13 mouse cellular contexts compared by ENCODE assay signal in genomic region chr6:16359464-16359863, GRCm38 (mm10).
DNase-seq lines count a peak whose midpoint lies in the region; ATAC-seq and TF ChIP-seq lines count a peak whose summit lies in the region.
"Had no signal": no experiment of that assay in that cellular context is flagged by ENCODE, and none has a peak within 500 bp of the region (broad histone marks: within the 10 kb centered on the region; RNA-seq: fewer than 3 reads in every experiment).

No protein-coding gene starts in this region.

- H3K9me3 ChIP-seq in heart, embryonic 15.5 days (replicated peaks), result no peaks in the 10 kb centered on the region
- H3K9me3 ChIP-seq in embryonic facial prominence, embryonic 10.5 days, result no peaks in the 10 kb centered on the region
- H3K9me3 ChIP-seq in hindbrain, embryonic 15.5 days, result no peaks in the 10 kb centered on the region
- no peaks in the 10 kb centered on the region for H3K9me3 ChIP-seq in midbrain, embryonic 12.5 days

- H3K27ac ChIP-seq in heart, embryonic 15.5 days, result no peak overlapping the region
- H3K27ac ChIP-seq in embryonic facial prominence, embryonic 10.5 days (replicated peaks), result peak overlapping the region; percentile 67; the same call in 1 of the 2 replicates
- H3K27ac ChIP-seq in hindbrain, embryonic 15.5 days (replicated peaks), result no peak overlapping the region
- H3K27ac ChIP-seq in midbrain, embryonic 12.5 days (replicated peaks), result no peak overlapping the region
- H3K27ac ChIP-seq in layer of hippocampus, adult 2 months, result no peak overlapping the region

- H3K4me2 ChIP-seq in heart, embryonic 15.5 days, result peak overlapping the region; percentile 44
- peak overlapping the region; percentile 50 for H3K4me2 ChIP-seq in hindbrain, embryonic 15.5 days
- peak overlapping the region; percentile 46 for H3K4me2 ChIP-seq in midbrain, embryonic 12.5 days (replicated peaks)

- H3K36me3 ChIP-seq in heart, embryonic 15.5 days, result no peaks in the 10 kb centered on the region
- H3K36me3 ChIP-seq in embryonic facial prominence, embryonic 10.5 days (replicated peaks), result no peaks in the 10 kb centered on the region
- H3K36me3 ChIP-seq in hindbrain, embryonic 15.5 days, result no peaks in the 10 kb centered on the region
- H3K36me3 ChIP-seq in midbrain, embryonic 12.5 days, result no peaks in the 10 kb centered on the region

- 56% methylated on average over 7 of the region's 7 CpGs for WGBS in heart, embryonic 15.5 days
- 61% methylated on average over 7 of the region's 7 CpGs for WGBS in embryonic facial prominence, embryonic 10.5 days
- WGBS in hindbrain, embryonic 15.5 days, result 64% methylated on average over 7 of the region's 7 CpGs
- WGBS in midbrain, embryonic 12.5 days, result 52% methylated on average over 7 of the region's 7 CpGs

- ATAC-seq in heart, embryonic 15.5 days (replicated peaks; ENCODE audit: insufficient number of reproducible peaks, insufficient read depth, low FRiP score, low read depth), result no peak
- ATAC-seq in hindbrain, embryonic 15.5 days (ENCODE audit: low FRiP score, low read depth), result no peak; the same call in 1 of the 2 replicates
- ATAC-seq in midbrain, embryonic 12.5 days (ENCODE audit: low FRiP score, low read depth), result peak; percentile 60; the same call in 1 of the 2 replicates

- peak overlapping the region; percentile 37 for H3K4me3 ChIP-seq in heart, embryonic 15.5 days
- peak overlapping the region; percentile 50 for H3K4me3 ChIP-seq in embryonic facial prominence, embryonic 10.5 days
- peak overlapping the region; percentile 28 for H3K4me3 ChIP-seq in hindbrain, embryonic 15.5 days
- peak overlapping the region; percentile 32 for H3K4me3 ChIP-seq in midbrain, embryonic 12.5 days
- no peak overlapping the region for H3K4me3 ChIP-seq in layer of hippocampus, adult 2 months
- H3K4me3 ChIP-seq: erythroblast, embryonic 14.5 days; myocyte had no signal

- H3K9ac ChIP-seq in heart, embryonic 15.5 days, result no peak overlapping the region
- H3K9ac ChIP-seq in hindbrain, embryonic 15.5 days, result no peak overlapping the region
- H3K9ac ChIP-seq in midbrain, embryonic 12.5 days (replicated peaks), result no peak overlapping the region

- no peak for TF ChIP-seq CTCF in layer of hippocampus, adult 2 months (conservative IDR thresholded peaks at IDR 0.05)

- intact Hi-C loops in heart, postnatal 10 days (cut with DNase I), result no loop called here

- no peak for DNase-seq in heart, postnatal 10 days
- no peak for DNase-seq in embryonic facial prominence, embryonic 10.5 days (ENCODE audit: low spot score)
- DNase-seq in layer of hippocampus, adult 2 months (ENCODE audit: low spot score in 2 of 2), result no peak
- no peak for DNase-seq in adrenal gland, adult 2 months
- no peak for DNase-seq in spleen, postnatal 36 days (ENCODE audit: low spot score in 2 of 2)
- DNase-seq: adrenal gland, postnatal 10 days; thymus, postnatal 4 days had no signal

- H3K27me3 ChIP-seq in heart, embryonic 15.5 days, result no peaks in the 10 kb centered on the region
- no peaks in the 10 kb centered on the region for H3K27me3 ChIP-seq in embryonic facial prominence, embryonic 10.5 days (replicated peaks; ENCODE audit: low read depth, poor library complexity, severe bottlenecking)
- H3K27me3 ChIP-seq in hindbrain, embryonic 15.5 days, result no peaks in the 10 kb centered on the region
- no peaks in the 10 kb centered on the region for H3K27me3 ChIP-seq in midbrain, embryonic 12.5 days
- H3K27me3 ChIP-seq: CH12.LX had no signal

- no peaks in the 10 kb centered on the region for H3K4me1 ChIP-seq in heart, embryonic 15.5 days (replicated peaks)
- no peaks in the 10 kb centered on the region for H3K4me1 ChIP-seq in embryonic facial prominence, embryonic 10.5 days
- H3K4me1 ChIP-seq in hindbrain, embryonic 15.5 days (replicated peaks), result 0 out of 2 replicates have a peak, but pooled peaks cover 4% of the 10 kb centered on the region
- H3K4me1 ChIP-seq in midbrain, embryonic 12.5 days, result 0 out of 2 replicates have a peak, but pooled peaks cover 2% of the 10 kb centered on the region
